Mouse (Mus musculus) lung, embryonic 15.5 days (tissue): ENCODE measurements around the gene Mylip. TPM values are rescaled to one million over a fixed set of nuclear protein-coding genes. Genes with fewer than 3 reads are reported as not detected.
A peak's percentile ranks its signal among the peaks of the same experiment; 100 is the strongest.

Experiments
- ATAC-seq: fragments of 200-750 bp; cut with Nextera tagmentation; 2 replicates; pipeline ENCODE4 v1.8.0; 2017; ENCODE audit warnings: moderate number of reproducible peaks, borderline replicate concordance; ENCODE audit not compliant: low FRiP score, low TSS enrichment; ENCODE audit errors: extremely low read depth
- H3K27ac ChIP-seq: fragments of 300-500 bp; sonication (generic); 2 replicates; pipeline ENCODE4 v1.5.1; 2015; ENCODE audit warnings: moderate library complexity, mild to moderate bottlenecking, inconsistent platforms
- H3K27me3 ChIP-seq: fragments of 300-500 bp; sonication (generic); 2 replicates; pipeline ENCODE4 v1.6.1; 2015; ENCODE audit warnings: inconsistent platforms
- H3K36me3 ChIP-seq: fragments of 300-500 bp; sonication (generic); 2 replicates; pipeline ENCODE4 v1.6.1; 2015; ENCODE audit warnings: inconsistent platforms
- H3K4me1 ChIP-seq: fragments of 300-500 bp; sonication (generic); 2 replicates; pipeline ENCODE4 v1.6.1; 2015; ENCODE audit warnings: inconsistent platforms
- H3K4me2 ChIP-seq: fragments of 300-500 bp; sonication (generic); 2 replicates; pipeline ENCODE4 v1.6.1; 2015; ENCODE audit warnings: inconsistent platforms, mild to moderate bottlenecking, moderate library complexity
- H3K4me3 ChIP-seq: fragments of 300-500 bp; sonication (generic); 2 replicates; pipeline ENCODE4 v1.5.1; 2015; ENCODE audit warnings: mild to moderate bottlenecking, inconsistent platforms
- H3K9ac ChIP-seq: fragments of 300-500 bp; sonication (generic); 2 replicates; pipeline ENCODE4 v1.6.1; 2015; ENCODE audit warnings: inconsistent platforms
- H3K9me3 ChIP-seq: fragments of 300-500 bp; sonication (generic); 2 replicates; pipeline ENCODE4 v1.6.1; 2016; ENCODE audit warnings: inconsistent platforms
- WGBS: fragments of 180-500 bp; shearing (Covaris S2); methylation state at CpG from one replicate; pipeline ENCODE4 v1.1.7; 2015; 5-methylcytosine and 5-hydroxymethylcytosine counted together
- polyA plus RNA-seq: library from polyadenylated mRNA; unstranded; fragments of >200 nt; fragmentation: Nextera tagmentation; extraction: Ambion mirVana; gene quantifications from 2 replicates; pipeline ENCODE4 v1.2.1, GENCODE M21; 2015

Mylip gene
- polyA plus RNA-seq, 1 experiment from 2014 or later, result 8.0 TPM

DNA sequence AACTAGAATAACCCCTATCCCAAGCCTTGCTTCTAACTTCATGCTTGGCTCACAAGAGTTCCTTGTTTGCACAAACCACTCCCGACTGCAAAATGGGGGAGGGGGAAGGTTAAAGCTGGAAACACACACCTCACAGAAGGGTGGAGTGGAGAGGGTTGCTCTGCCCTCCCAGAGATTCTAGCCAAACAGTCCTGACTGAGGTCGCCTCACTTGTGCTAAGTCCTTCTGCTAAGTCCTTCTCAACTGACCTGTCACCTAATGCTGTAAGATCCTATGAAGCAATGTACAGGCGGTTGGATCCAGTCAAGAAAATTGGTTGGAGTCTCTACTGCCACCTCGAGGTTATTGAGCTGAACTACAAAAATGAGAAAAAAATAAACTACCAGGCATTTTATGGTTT, 52.9 kb downstream of the Mylip start:
- H3K9me3 ChIP-seq, result no peaks in the 10 kb centered on the region
- no peak overlapping the region for H3K9ac ChIP-seq
- H3K27me3 ChIP-seq, result no peaks in the 10 kb centered on the region
- 16% methylated on average over 4 of the region's 4 CpGs for WGBS
- H3K4me3 ChIP-seq, result no peak overlapping the region
- no peak overlapping the region; the same call in 1 of the 2 replicates for H3K27ac ChIP-seq
- ATAC-seq, result 0 out of 2 replicates have a peak, but pooled peaks have one; percentile 65
- no peak overlapping the region for H3K4me2 ChIP-seq
- H3K36me3 ChIP-seq, result no peaks in the 10 kb centered on the region
- H3K4me1 ChIP-seq, result peaks cover 10% of the 10 kb centered on the region

DNA sequence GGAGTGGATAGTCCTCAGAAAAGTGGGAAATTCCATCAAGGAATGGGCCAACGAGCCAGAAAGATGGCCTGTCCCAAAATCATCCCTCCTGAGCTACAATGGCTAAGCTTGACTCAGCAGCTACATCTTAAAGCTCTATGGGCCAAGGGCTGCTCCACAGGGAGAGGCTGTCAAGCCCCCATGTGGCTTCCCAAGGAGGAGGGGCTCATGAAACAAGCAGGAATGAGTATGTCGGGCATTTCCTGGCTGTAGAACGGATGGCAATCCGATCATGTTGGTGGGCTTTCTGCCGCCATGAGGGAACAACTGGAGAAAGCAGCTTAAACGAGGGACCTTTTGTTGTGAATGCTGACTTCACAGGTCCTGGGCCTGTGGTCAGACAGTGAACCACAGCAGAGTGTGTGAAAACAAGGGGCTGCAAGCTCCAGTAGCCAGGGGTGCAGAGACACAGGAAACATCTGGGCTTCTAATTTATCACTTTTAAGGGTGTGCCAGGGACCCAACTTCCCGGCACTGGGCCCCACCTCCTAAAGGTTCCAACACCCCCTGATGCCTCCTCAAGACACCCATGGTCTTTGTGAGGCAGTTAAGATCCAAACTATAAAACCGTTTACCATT, 53.5 kb downstream of the Mylip start:
- WGBS, result 52% methylated on average over 8 of the region's 8 CpGs
- Histone ChIP-seq H3K4me1 (peaks cover 10% of the 10 kb centered on the region), H3K36me3 (no peaks in the 10 kb centered on the region), H3K27me3 (no peaks in the 10 kb centered on the region), H3K27ac (peak overlapping the region; percentile 22), H3K9me3 (no peaks in the 10 kb centered on the region), H3K4me3 (no peak overlapping the region), H3K9ac (no peak overlapping the region), H3K4me2 (no peak overlapping the region)
- no peak for ATAC-seq

DNA sequence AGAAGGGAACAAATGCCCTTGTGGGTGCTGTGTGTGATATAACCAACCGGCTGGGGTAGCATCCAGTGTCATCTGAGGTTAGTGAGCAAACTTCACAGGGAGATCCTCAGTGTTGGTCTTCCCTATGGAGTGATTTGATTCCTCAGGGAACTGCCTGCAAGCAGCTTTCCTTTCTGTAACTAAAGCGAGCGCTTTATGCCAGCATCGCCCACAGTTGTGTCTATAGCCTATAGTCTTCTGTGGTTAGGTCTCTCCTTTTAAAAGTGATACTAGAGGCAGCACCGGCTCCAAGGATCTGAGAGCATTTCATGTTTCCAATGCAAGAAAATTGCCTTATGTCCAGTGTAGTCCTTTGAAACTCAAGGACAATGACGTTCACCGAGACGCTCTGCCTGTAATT, 54.7 kb downstream of the Mylip start:
- no peak overlapping the region for H3K4me3 ChIP-seq
- H3K4me1 ChIP-seq, result peaks cover 10% of the 10 kb centered on the region
- WGBS, result 83% methylated on average over 8 of the region's 8 CpGs
- H3K27me3 ChIP-seq, result no peaks in the 10 kb centered on the region
- no peak overlapping the region for H3K27ac ChIP-seq
- H3K36me3 ChIP-seq, result no peaks in the 10 kb centered on the region
- no peak for ATAC-seq
- H3K9ac ChIP-seq, result no peak overlapping the region
- H3K9me3 ChIP-seq, result no peaks in the 10 kb centered on the region
- no peak overlapping the region for H3K4me2 ChIP-seq

DNA sequence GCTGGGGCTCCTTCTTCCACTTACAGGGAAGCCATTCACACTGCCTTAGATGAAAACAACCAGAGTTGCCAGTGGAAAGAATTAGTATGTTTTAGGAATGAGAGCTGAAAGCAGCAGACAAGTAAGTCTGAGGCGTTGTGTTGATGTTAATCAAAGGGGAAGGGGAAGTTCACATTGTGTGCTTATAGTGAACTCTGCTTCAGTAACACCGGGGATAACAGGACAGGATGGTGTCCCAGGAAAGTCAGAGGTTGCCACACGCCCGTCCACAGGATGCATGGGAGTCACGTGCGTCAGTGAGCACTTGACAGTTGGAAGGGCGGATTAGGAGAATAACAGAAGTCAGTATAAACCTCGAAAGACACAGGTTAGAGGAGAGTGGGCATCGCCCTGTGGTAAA, 55.1 kb downstream of the Mylip start:
- WGBS, result 56% methylated on average over 9 of the region's 9 CpGs
- peaks cover 10% of the 10 kb centered on the region for H3K4me1 ChIP-seq
- H3K9me3 ChIP-seq, result no peaks in the 10 kb centered on the region
- no peak overlapping the region for H3K9ac ChIP-seq
- H3K27me3 ChIP-seq, result no peaks in the 10 kb centered on the region
- H3K36me3 ChIP-seq, result no peaks in the 10 kb centered on the region
- H3K4me2 ChIP-seq, result no peak overlapping the region
- no peak overlapping the region for H3K27ac ChIP-seq
- ATAC-seq, result no peak
- H3K4me3 ChIP-seq, result no peak overlapping the region

DNA sequence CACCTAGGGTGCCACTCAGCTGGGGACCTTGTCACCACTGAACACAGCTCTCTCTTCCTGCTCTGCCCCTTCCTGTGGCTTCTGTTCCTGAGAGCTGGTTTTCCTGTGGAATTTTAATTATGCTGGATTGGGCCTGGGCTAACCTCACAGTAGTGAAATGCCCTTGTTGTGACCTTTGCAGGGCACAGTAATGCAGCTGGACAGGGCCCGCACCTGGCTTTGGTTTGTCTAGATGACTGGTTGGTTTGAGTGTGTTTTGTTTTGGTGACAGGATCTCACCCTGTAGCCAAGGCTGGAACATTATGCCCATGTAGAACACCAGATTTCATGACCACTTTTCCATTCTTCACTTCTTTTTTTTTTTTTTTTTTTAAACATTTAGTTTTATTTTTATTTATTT, 57.1 kb downstream of the Mylip start:
- peaks cover 10% of the 10 kb centered on the region for H3K4me1 ChIP-seq
- WGBS, result 57% methylated on average over 1 of the region's 1 CpGs
- ATAC-seq, result no peak
- H3K9ac ChIP-seq, result no peak overlapping the region
- no peak overlapping the region for H3K27ac ChIP-seq
- no peaks in the 10 kb centered on the region for H3K36me3 ChIP-seq
- H3K4me3 ChIP-seq, result no peak overlapping the region
- no peak overlapping the region for H3K4me2 ChIP-seq
- H3K27me3 ChIP-seq, result no peaks in the 10 kb centered on the region
- no peaks in the 10 kb centered on the region for H3K9me3 ChIP-seq

DNA sequence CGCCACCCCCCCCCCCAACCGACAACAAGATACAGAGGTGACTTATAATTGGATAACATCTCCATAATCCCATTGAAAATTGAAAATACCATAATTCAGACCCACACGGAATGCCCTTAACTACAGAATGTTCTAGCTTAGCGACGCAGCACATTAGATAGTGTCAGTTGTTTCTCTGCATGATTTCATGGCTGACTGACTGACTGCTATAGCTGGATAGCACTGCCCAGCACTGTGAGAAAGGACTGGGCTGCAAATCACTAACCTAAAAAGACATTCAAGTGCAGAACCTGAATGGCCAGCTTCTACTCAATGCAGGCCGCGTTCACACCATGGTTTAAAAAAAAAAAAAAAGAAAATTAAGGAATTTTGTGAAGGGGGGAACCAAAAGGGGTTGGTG, 62.9 kb downstream of the Mylip start:
- Histone ChIP-seq H3K27ac (no peak overlapping the region), H3K27me3 (no peaks in the 10 kb centered on the region), H3K4me2 (no peak overlapping the region), H3K4me3 (no peak overlapping the region), H3K9ac (no peak overlapping the region), H3K9me3 (no peaks in the 10 kb centered on the region), H3K36me3 (no peaks in the 10 kb centered on the region), H3K4me1 (peaks cover 32% of the 10 kb centered on the region)
- no peak for ATAC-seq
- 94% methylated on average over 7 of the region's 7 CpGs for WGBS

DNA sequence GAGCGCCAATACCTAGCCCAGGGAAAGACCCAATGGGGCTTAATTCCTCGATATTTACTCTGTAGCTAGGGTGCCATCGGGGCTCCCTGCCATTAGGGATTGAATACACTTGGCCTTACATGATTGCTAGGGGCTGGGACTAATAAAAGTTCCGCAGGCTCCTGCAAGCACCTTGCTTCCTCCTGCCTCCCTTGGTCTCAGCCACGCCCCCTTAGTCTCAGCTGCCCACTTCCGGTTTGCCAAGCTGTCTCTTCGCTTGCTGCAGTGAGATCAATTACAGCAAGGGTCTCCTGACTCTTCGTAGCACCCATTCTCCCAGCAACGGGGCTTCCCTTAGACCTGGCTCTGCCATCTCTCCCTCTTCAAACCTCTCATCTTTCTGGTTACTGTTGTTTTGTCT, 63.5 kb downstream of the Mylip start:
- 69% methylated on average over 9 of the region's 9 CpGs for WGBS
- no peak overlapping the region for H3K4me2 ChIP-seq
- H3K36me3 ChIP-seq, result no peaks in the 10 kb centered on the region
- H3K27ac ChIP-seq, result no peak overlapping the region
- H3K9me3 ChIP-seq, result no peaks in the 10 kb centered on the region
- no peak overlapping the region for H3K9ac ChIP-seq
- peaks cover 32% of the 10 kb centered on the region for H3K4me1 ChIP-seq
- no peak overlapping the region for H3K4me3 ChIP-seq
- H3K27me3 ChIP-seq, result no peaks in the 10 kb centered on the region
- ATAC-seq, result no peak

DNA sequence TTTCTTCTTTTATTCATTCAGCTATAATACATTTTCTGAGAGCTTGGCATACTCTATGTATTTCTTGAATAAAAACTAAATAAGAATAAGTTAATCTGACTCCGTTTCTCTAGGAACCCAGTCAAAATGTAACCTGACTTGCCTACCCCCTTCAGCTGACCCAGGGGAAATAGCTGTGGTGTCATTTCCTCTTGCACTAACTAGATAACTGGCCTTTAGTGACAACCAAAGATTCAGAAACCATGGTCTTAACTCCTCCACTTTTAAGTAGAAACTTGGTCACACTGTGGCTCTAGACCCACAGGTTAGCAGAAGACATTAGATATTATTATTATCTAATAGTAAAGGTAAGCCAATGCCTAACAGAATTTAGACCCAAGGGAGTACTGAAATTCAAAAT, 64.5 kb downstream of the Mylip start:
- H3K9me3 ChIP-seq, result no peaks in the 10 kb centered on the region
- no peaks in the 10 kb centered on the region for H3K36me3 ChIP-seq
- no peak overlapping the region for H3K4me2 ChIP-seq
- H3K27me3 ChIP-seq, result no peaks in the 10 kb centered on the region
- 60% methylated on average over 1 of the region's 1 CpGs for WGBS
- peaks cover 32% of the 10 kb centered on the region for H3K4me1 ChIP-seq
- no peak overlapping the region for H3K9ac ChIP-seq
- no peak overlapping the region for H3K4me3 ChIP-seq
- ATAC-seq, result no peak
- peak overlapping the region; percentile 87 for H3K27ac ChIP-seq

DNA sequence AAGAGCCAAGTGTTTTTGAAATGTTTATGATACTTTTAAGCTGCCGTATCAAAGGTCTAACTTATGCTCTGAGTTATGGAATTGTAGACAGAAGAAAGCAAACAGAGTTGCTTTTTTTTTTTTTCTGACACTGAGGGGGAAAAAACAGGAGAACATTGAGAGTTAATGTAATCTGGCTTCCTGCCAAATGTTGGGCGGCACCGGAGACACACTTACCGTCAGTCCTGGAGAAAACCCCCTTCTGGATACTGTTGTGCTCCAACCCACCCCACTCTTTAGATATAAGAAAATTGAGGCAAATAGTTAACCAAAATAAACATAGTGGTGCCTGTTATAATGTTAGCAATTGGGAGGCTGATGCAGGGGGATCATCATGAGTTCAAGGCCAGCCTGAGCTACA, 65.1 kb downstream of the Mylip start:
- Histone ChIP-seq H3K4me1 (peaks cover 32% of the 10 kb centered on the region), H3K4me3 (no peak overlapping the region), H3K4me2 (peak overlapping the region; percentile 14; the same call in 1 of the 2 replicates), H3K27me3 (no peaks in the 10 kb centered on the region), H3K9ac (no peak overlapping the region), H3K36me3 (no peaks in the 10 kb centered on the region), H3K27ac (peak overlapping the region; percentile 87), H3K9me3 (no peaks in the 10 kb centered on the region)
- 5% methylated on average over 4 of the region's 4 CpGs for WGBS
- ATAC-seq, result peak; percentile 70; the same call in 1 of the 2 replicates

DNA sequence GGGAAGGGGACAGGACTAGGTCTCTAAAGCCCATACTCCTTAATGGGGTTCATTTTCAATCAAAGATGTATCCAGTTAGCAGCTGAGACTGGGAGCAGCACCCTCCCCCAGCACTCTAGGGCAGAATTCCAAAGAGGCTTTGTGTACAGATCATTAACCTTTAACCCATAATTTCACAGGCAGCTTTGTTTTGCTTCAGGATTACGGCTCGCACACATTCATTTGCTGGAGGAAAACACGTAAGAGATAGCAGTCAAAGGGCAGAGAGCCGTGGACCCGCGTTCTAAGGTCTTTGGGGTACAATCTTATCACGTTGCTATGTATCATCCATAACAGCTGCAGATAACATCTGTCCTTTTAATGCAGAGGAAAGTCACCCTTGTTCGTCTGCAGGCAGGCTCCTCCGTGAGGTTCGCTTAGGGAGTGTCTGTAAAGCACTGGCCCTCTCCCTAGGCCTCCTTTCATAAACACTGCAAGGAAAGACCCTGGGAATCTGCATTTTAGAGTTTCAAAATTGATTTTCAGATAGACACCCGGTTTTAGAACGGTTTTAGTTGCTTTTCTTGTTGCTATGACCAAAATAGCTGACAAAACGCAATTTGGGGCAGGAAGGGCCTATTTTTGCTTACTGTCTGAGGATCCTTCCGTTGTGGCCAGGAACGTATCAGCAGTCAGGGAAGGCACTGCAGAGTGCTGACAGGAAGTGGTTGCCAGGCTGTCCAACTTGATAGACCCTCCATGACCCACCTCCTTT, 65.7 kb downstream of the Mylip start:
- Histone ChIP-seq H3K27me3 (no peaks in the 10 kb centered on the region), H3K4me2 (peak overlapping the region; percentile 14; the same call in 1 of the 2 replicates), H3K4me1 (peaks cover 32% of the 10 kb centered on the region), H3K27ac (peak overlapping the region; percentile 87), H3K9me3 (no peaks in the 10 kb centered on the region), H3K4me3 (no peak overlapping the region), H3K36me3 (no peaks in the 10 kb centered on the region), H3K9ac (no peak overlapping the region)
- peak; percentile 65; the same call in 1 of the 2 replicates for ATAC-seq
- 7% methylated on average over 15 of the region's 15 CpGs for WGBS

DNA sequence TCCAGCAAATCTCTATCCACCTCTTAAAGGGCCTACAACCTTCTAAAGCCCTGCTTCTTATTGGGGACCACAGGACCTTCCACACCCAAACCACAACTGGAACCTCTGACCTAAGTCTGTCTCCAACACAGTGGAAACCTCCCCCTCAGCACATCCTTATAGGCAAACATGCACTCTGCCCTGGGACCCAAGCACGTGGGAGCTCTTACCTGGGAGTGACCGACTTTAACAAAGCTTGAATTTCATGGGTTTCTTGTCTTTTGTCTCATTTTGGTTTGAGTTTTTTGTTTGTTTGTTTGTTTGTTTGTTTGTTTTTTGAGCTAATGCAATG, 66.3 kb downstream of the Mylip start:
- ATAC-seq, result no peak
- Histone ChIP-seq H3K9me3 (no peaks in the 10 kb centered on the region), H3K36me3 (no peaks in the 10 kb centered on the region), H3K4me3 (no peak overlapping the region), H3K9ac (no peak overlapping the region), H3K27ac (peak overlapping the region; percentile 87), H3K27me3 (no peaks in the 10 kb centered on the region), H3K4me2 (no peak overlapping the region), H3K4me1 (peaks cover 32% of the 10 kb centered on the region)
- 36% methylated on average over 2 of the region's 2 CpGs for WGBS

DNA sequence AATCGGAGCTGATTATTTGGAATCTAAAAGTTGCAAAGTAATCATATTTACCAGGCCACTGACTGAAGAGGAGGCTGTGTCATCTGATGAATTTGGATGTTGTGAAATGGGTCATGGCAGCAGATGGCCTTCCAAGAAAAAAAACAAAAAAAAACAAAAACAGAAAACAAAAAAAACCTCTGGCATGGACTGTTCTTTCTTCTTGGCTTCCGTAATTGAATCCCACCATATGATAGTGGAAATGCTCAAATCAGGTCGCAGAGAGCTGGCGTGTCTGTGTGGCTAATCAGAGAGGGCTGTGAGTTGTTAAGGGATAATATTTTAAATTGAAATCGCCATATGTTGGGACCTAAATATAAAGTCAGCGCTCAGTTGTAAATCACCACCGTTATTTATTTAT, 67.9 kb downstream of the Mylip start:
- no peaks in the 10 kb centered on the region for H3K27me3 ChIP-seq
- H3K36me3 ChIP-seq, result no peaks in the 10 kb centered on the region
- H3K9ac ChIP-seq, result no peak overlapping the region
- 44% methylated on average over 7 of the region's 7 CpGs for WGBS
- H3K9me3 ChIP-seq, result no peaks in the 10 kb centered on the region
- H3K4me2 ChIP-seq, result no peak overlapping the region
- ATAC-seq, result no peak
- H3K4me3 ChIP-seq, result no peak overlapping the region
- H3K27ac ChIP-seq, result no peak overlapping the region; the same call in 1 of the 2 replicates
- H3K4me1 ChIP-seq, result peaks cover 32% of the 10 kb centered on the region
